Mouse (Mus musculus): ENCODE data around the gene 3100002H09Rik. TPM values are rescaled to one million over a fixed set of nuclear protein-coding genes. Genes with fewer than 3 reads are reported as not detected.

3100002H09Rik gene
- total RNA-seq, 2 experiments from 2014 or later: not detected

- DNase-seq: no peak
These were observed 4.9 kb upstream of the 3100002H09Rik start for GRCm38 (mm10) chr4:124615406-124615960.

DNA sequence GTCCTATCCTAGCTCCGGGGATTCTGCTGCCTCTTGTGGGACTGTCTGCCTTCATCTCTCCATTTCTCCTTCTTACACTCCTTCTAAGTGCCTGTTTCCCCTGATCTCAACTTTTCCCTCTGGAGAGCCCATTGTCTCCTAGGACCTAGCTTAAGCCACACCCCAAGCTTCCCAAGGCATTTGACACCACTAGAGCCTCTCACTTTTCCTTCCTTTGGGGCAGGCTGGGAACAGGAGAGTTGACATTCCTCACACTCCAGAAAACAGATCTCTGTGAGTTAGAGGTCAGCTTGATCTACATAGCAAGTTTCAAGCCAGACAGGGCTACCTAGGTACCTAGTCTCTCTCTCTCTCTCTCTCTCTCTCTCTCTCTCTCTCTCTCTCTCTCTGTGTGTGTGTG lies 3.6 kb upstream of the 3100002H09Rik start:
- DNase-seq: no peak

- DNase-seq: no peak
These were observed 1.2 kb upstream of the 3100002H09Rik start for GRCm38 (mm10) chr4:124611768-124612167.

DNA sequence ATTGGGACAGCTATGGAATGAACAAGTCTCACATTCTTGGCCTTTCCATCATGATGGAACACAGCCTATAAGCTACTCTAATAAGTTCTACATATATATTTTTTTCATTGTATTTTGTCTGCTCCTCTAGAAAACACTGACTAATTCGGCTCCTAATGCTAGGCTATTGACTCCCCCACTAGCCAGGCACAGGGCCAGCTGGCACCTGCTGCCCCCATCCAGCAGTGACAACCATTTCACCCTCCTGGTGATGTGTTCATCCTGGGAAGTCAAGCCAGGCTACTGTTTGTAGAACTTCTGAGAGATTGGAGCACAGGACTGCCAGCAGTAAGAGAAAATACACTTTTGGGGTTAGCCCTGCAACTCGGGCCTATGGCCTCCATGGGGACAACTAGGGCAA lies 537 bp downstream of the 3100002H09Rik start:
- no peak for DNase-seq

DNA sequence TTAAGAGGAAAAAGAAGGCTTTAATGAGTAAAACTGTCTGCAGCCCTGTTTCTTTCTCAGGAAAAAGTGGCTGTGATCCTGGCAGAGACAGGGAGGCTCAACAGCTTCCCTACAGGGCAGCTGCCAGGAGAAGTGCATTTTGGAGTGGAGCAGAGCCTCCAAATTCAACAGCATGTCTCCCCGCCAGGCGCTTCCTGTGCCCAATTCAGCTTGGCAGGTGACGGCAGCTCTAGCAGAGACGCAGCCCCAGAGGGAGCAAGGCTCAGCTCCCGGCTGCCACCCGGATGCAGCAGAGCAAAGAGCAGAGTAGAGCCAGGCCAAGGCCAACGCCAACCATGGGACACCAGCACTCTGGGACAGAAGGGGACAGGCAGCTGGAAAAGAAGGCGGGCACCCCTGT lies 3.4 kb downstream of the 3100002H09Rik start:
- peak; percentile 52 for DNase-seq

GRCm38 (mm10) chr4:124606180-124606579 lies 4.4 kb downstream of the 3100002H09Rik start:
- DNase-seq: no peak

- DNase-seq: no peak
These were observed 5.3 kb downstream of the 3100002H09Rik start for GRCm38 (mm10) chr4:124605255-124605654.

- DNase-seq: no peak
These were observed 6.9 kb downstream of the 3100002H09Rik start for GRCm38 (mm10) chr4:124603712-124604111.

GRCm38 (mm10) chr4:124595929-124596328 lies 14.7 kb downstream of the 3100002H09Rik start:
- no peak for DNase-seq

DNA sequence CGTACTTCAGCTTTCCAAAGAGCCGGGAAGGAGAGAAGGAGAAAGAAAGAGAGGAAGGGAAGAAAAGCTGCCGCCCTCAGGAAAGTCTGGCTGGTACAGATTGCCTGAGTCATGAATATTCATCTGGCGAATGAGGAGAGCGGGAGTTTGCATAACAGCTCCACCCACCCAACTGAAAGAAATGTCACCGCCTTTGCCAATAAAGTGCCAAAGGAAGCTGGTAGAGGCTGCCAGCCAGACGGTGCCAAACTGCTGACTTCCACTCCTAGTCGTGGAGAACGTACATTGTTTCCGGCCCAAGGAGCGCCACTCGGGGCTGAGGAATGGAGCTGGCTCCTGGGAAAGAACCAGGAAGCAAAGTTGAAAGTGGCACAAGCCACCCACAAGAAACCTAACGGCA lies 15.7 kb downstream of the 3100002H09Rik start:
- peak; percentile 23 for DNase-seq

GRCm38 (mm10) chr4:124593691-124594090 lies 16.9 kb downstream of the 3100002H09Rik start:
- no peak for DNase-seq

- DNase-seq: no peak
These were observed 17.4 kb downstream of the 3100002H09Rik start for GRCm38 (mm10) chr4:124593210-124593609.

DNA sequence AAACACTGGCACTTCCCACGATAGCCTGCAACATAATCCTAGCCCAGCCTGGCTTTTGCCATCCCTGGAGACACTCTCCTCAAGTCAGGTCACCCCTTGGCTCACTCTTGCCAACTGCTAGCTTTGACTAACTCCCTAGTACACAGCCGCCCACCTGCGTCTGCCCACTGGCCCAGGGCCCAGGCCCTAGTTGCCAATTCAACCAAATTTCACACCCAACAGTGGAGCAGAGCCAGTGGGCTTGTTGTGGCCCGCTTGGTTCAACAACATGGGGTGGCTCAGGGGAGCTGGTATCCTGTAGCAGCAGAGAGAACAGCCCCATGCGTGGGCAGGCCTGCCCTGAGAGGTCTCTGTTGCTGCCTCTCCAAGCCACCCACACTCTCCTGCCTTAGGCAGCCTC lies 18.4 kb downstream of the 3100002H09Rik start:
- no peak for DNase-seq

DNA sequence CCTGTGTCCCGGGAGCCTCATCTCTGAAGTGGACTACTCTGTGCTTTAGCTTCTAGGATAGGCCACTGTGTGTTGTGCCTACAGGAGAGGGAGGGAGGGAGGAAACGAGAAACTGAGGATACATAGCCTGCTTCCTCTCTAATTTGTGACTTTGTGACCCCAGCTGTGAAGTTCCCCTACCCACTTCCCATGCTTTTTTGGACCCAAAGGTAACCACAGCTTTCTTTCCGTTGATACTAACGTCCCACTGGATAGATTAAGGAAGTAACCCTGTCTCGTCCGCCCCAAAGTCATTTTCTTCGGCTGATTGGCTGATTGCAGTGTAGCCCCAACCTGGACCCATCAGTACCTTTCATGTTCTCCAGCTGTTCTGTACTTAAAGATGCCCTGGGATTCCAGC lies 29.9 kb downstream of the 3100002H09Rik start:
- DNase-seq: no peak

DNA sequence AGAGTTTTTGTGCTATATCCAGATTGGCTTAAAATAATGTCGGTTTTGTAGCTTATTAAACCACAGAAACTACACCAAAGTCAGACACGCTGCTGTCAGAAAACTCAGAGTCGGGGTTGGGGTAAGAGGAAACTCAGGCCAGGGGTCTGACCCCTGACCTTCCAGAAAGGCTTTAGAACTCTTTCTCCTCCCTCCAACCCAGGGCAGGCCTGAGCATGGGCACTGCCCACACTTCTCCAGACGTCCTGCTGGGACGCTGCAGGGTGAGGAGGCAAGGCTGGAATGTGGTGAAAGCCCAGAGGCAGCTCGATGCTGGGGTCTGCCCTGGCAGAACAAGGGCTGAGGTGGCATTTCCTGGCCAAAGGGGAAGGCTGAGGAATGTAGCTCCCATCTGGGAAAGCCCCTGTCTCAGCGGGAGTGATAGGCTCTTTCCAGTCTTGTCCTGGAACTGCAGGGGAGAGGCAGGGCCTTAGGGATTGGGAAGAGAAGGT lies 34.6 kb downstream of the 3100002H09Rik start:
- DNase-seq: no peak

DNA sequence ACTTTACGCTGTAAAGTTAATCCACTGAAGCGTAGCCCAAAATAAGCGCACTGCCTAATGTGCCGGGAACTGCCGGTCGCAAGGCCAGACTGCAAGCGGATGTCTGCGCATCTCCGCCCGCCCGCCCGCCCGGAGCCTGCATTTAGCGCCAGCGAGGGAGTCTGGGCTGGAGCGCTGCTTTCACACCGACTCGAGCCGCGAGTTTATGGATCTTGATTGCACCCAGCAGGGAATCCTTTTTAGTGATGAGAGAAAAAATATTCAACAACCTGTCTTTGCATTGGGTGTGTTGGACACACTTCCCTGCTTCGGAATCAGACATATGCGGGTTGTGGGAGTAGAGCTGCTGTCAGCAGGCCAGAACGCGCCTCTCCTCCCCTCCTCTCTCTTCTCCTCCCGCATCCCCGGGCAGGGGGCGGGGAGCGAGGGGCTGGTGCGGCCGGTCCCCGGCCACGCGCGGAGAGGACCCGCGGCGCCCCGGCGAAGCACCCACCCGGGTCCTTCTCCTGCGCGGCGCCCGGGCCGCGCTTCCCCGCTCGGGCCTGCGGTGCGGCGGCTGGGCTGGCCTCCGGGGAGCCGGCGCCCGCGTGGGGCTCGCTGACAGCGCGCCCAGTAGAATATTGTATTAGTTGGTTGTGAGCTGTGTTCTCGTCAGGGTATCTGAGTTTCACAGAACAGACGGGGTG lies 35.2 kb downstream of the 3100002H09Rik start:
- DNase-seq: no peak

DNA sequence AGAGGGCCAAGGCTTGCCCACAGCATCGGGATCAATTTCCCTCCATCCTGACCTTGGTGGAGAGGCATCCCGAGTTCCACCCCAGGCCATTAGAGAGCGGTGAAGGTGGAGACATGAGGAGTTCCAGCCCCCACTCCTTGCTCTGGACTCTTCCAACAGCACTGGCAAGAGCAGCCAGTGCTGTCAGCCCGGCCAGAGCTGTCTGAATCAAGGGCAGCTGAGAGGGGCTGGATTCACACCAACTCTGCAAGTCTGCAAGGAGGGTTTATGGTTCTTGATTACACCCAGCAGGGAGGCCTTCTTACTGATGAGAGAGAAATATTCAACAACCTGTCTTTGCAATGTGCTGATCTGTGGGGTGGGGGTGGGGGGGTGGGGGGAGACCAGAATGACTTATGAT lies 37.0 kb downstream of the 3100002H09Rik start:
- DNase-seq: peak; percentile 26

DNA sequence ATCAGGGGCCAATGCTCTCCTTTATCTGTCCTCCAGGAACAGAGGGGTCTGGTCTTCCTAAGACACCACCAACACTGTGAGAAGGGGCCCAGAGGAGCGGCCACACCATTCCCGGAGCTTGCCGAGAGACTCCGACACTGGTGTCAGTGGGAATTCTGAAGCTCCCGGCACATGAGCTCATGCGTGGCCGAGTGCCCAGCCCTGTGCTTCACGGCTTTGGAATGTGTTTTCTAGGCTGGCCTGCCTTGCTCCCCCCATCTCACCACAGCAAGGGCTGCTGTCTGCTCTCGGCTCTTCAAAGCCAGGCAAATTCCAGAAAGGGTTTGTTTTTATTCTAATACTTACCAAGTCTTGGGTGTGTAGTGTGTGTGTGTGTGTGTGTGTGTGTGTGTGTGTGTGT lies 39.6 kb downstream of the 3100002H09Rik start:
- DNase-seq: peak; percentile 82

DNA sequence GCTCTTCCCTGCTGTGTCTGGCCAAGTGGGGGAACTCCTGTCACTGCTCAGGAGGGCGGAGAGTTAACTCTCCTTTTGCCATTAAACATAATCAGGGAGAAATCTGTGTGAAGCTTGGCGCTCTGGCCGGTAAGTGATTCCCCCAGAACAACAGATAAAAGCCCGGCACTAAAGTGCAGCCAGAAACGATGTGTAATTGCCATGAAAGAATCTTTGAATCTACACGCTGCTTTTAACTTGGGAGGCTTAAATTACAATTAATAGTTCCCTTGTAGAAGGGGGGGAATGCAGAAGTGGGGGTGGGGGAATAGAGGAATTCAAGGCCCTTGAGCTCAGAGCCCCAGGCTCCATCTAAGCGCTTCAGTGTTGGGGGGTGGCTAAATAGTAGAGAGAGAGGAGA lies 40.9 kb downstream of the 3100002H09Rik start:
- DNase-seq: no peak

DNA sequence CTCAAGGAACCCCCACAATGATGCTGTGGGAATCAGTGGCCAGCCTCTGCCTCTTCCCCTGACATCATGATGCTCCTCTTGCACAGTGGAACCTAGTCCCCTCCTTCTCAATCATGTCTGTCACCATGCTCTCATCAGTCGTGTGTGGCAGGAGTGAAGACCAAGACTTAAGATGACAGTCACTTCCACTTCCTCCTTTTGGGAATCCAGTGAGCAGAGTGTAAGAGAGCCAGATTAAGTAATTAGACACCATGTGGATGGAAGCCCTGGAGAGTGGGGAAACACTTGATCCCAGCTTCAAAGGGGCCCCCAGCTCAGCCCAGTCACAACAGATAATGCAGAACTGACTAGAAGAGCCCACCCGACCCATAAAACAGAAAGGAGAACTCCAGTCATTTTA lies 47.2 kb downstream of the 3100002H09Rik start:
- DNase-seq: no peak

- DNase-seq: no peak
These were observed 47.9 kb downstream of the 3100002H09Rik start for GRCm38 (mm10) chr4:124562721-124563120.

Measured in gastrocnemius, postnatal 25 days (tissue).